Mouse (Mus musculus): ENCODE data around the gene Glud1.

GRCm38 (mm10) chr14:34293641-34294040 lies 16.9 kb upstream of the Glud1 start:
- no peak for TF ChIP-seq BHLHE40 (IDR thresholded peaks at IDR 0.05; ENCODE audit: borderline replicate concordance, low read depth, low read length)
- no peak for TF ChIP-seq USF2 (IDR thresholded peaks at IDR 0.05; ENCODE audit: borderline replicate concordance in 1 of 2, insufficient read depth in 1 of 2, low read depth in 1 of 2, low read length in 2 of 2)
- no peak for TF ChIP-seq KAT2A (conservative IDR thresholded peaks at IDR 0.05; ENCODE audit: low read depth, low read length)
- TF ChIP-seq NRF1 (IDR thresholded peaks at IDR 0.05; ENCODE audit: insufficient read depth, low read depth, low read length, poor library complexity, severe bottlenecking), result no peak
- no peak for TF ChIP-seq POLR2A (IDR thresholded peaks at IDR 0.05; ENCODE audit: control insufficient read depth in 1 of 2, insufficient read depth in 1 of 2, low read depth in 1 of 2, low read length in 2 of 2, poor library complexity in 1 of 2)
- TF ChIP-seq E2F4 (IDR thresholded peaks at IDR 0.05; ENCODE audit: borderline replicate concordance, low read depth, low read length), result no peak
- no peak for TF ChIP-seq CTCF (IDR thresholded peaks at IDR 0.05 in 2 of 3, conservative IDR thresholded peaks at IDR 0.05 in 1 of 3; ENCODE audit: control insufficient read depth in 1 of 3, insufficient read depth in 1 of 3, low read depth in 2 of 3, low read length in 3 of 3, poor library complexity in 1 of 3, severe bottlenecking in 1 of 3)
- TF ChIP-seq MAX (IDR thresholded peaks at IDR 0.05; ENCODE audit: low read length), result no peak
- TF ChIP-seq ZC3H11A (IDR thresholded peaks at IDR 0.05; ENCODE audit: low read depth, low read length), result no peak
- TF ChIP-seq ZNF384 (IDR thresholded peaks at IDR 0.05; ENCODE audit: low read depth, low read length), result no peak
- no peak for TF ChIP-seq TCF12 (IDR thresholded peaks at IDR 0.05; ENCODE audit: low read depth, low read length)
- TF ChIP-seq ETS1 (IDR thresholded peaks at IDR 0.05; ENCODE audit: low read depth, low read length), result no peak
